Mouse (Mus musculus): ENCODE data around the gene Gpam. TPM values are rescaled to one million over a fixed set of nuclear protein-coding genes. Genes with fewer than 3 reads are reported as not detected.

Gpam gene
- polyA plus RNA-seq, 1 experiment from 2014 or later: 21.7 TPM

- no peak overlapping the region for H3K9ac ChIP-seq (replicated peaks)
- H3K9me3 ChIP-seq: no peaks in the 10 kb centered on the region
- H3K27me3 ChIP-seq: no peaks in the 10 kb centered on the region
- ATAC-seq: peak; percentile 67; the same call in 1 of the 2 replicates
- no peak overlapping the region for H3K4me2 ChIP-seq (replicated peaks)
- WGBS: 23% methylated on average over 7 of the region's 7 CpGs
- H3K27ac ChIP-seq: no peak overlapping the region
- no peak overlapping the region for H3K4me3 ChIP-seq (replicated peaks)
- H3K36me3 ChIP-seq: no peaks in the 10 kb centered on the region
- peaks cover 13% of the 10 kb centered on the region for H3K4me1 ChIP-seq (replicated peaks)
These were observed 10.8 kb upstream of the Gpam start for GRCm38 (mm10) chr19:55137884-55138283.

GRCm38 (mm10) chr19:55136693-55137427 is 9.8 kb upstream of the Gpam start:
- no peak overlapping the region for H3K4me3 ChIP-seq (replicated peaks)
- 61% methylated on average over 4 of the region's 4 CpGs for WGBS
- H3K27me3 ChIP-seq: no peaks in the 10 kb centered on the region
- H3K4me1 ChIP-seq (replicated peaks): 0 out of 2 replicates have a peak, but pooled peaks cover 10% of the 10 kb centered on the region
- no peak overlapping the region for H3K27ac ChIP-seq
- H3K36me3 ChIP-seq: no peaks in the 10 kb centered on the region
- H3K9ac ChIP-seq (replicated peaks): no peak overlapping the region
- ATAC-seq: no peak
- H3K4me2 ChIP-seq (replicated peaks): no peak overlapping the region
- H3K9me3 ChIP-seq: no peaks in the 10 kb centered on the region

GRCm38 (mm10) chr19:55135918-55136317 is 8.9 kb upstream of the Gpam start:
- Histone ChIP-seq H3K9me3 (no peaks in the 10 kb centered on the region), H3K4me1 (replicated peaks) (0 out of 2 replicates have a peak, but pooled peaks cover 10% of the 10 kb centered on the region), H3K4me3 (replicated peaks) (no peak overlapping the region), H3K9ac (replicated peaks) (no peak overlapping the region), H3K27ac (no peak overlapping the region), H3K36me3 (no peaks in the 10 kb centered on the region), H3K4me2 (replicated peaks) (no peak overlapping the region), H3K27me3 (no peaks in the 10 kb centered on the region)
- no peak for ATAC-seq
- WGBS: 86% methylated on average over 3 of the region's 3 CpGs

- H3K4me2 ChIP-seq (replicated peaks): no peak overlapping the region
- H3K27ac ChIP-seq: no peak overlapping the region
- H3K9ac ChIP-seq (replicated peaks): no peak overlapping the region
- 0 out of 2 replicates have a peak, but pooled peaks cover 10% of the 10 kb centered on the region for H3K4me1 ChIP-seq (replicated peaks)
- no peak for ATAC-seq
- H3K4me3 ChIP-seq (replicated peaks): no peak overlapping the region
- no peaks in the 10 kb centered on the region for H3K9me3 ChIP-seq
- 78% methylated on average over 9 of the region's 9 CpGs for WGBS
- H3K36me3 ChIP-seq: no peaks in the 10 kb centered on the region
- no peaks in the 10 kb centered on the region for H3K27me3 ChIP-seq
These were observed 7.5 kb upstream of the Gpam start for GRCm38 (mm10) chr19:55134521-55134920.

- Histone ChIP-seq H3K4me1 (replicated peaks) (0 out of 2 replicates have a peak, but pooled peaks cover 3% of the 10 kb centered on the region), H3K4me2 (replicated peaks) (no peak overlapping the region), H3K27me3 (no peaks in the 10 kb centered on the region), H3K27ac (no peak overlapping the region), H3K9me3 (no peaks in the 10 kb centered on the region), H3K36me3 (no peaks in the 10 kb centered on the region), H3K9ac (replicated peaks) (no peak overlapping the region), H3K4me3 (replicated peaks) (no peak overlapping the region)
- ATAC-seq: no peak
- WGBS: 83% methylated on average over 3 of the region's 3 CpGs
These were observed 5.4 kb upstream of the Gpam start for GRCm38 (mm10) chr19:55132476-55132875.

GRCm38 (mm10) chr19:55131747-55132146 is 4.7 kb upstream of the Gpam start:
- Histone ChIP-seq H3K27ac (no peak overlapping the region), H3K4me2 (replicated peaks) (no peak overlapping the region), H3K9ac (replicated peaks) (no peak overlapping the region), H3K4me1 (replicated peaks) (no peaks in the 10 kb centered on the region), H3K27me3 (no peaks in the 10 kb centered on the region), H3K9me3 (no peaks in the 10 kb centered on the region), H3K4me3 (replicated peaks) (no peak overlapping the region), H3K36me3 (no peaks in the 10 kb centered on the region)
- WGBS: 47% methylated on average over 1 of the region's 1 CpGs
- no peak for ATAC-seq

GRCm38 (mm10) chr19:55128469-55128868 is 1.4 kb upstream of the Gpam start:
- no peak for ATAC-seq
- 96% methylated on average over 1 of the region's 1 CpGs for WGBS
- no peaks in the 10 kb centered on the region for H3K9me3 ChIP-seq
- no peaks in the 10 kb centered on the region for H3K27me3 ChIP-seq
- H3K4me1 ChIP-seq (replicated peaks): peaks cover 5% of the 10 kb centered on the region
- no peak overlapping the region for H3K4me3 ChIP-seq (replicated peaks)
- no peak overlapping the region for H3K9ac ChIP-seq (replicated peaks)
- H3K4me2 ChIP-seq (replicated peaks): no peak overlapping the region
- H3K27ac ChIP-seq: no peak overlapping the region
- H3K36me3 ChIP-seq: no peaks in the 10 kb centered on the region

- peaks cover 28% of the 10 kb centered on the region for H3K4me1 ChIP-seq (replicated peaks)
- no peaks in the 10 kb centered on the region for H3K27me3 ChIP-seq
- no peaks in the 10 kb centered on the region for H3K9me3 ChIP-seq
- H3K4me3 ChIP-seq (replicated peaks): no peak overlapping the region
- H3K27ac ChIP-seq: no peak overlapping the region
- no peak overlapping the region for H3K9ac ChIP-seq (replicated peaks)
- H3K4me2 ChIP-seq (replicated peaks): no peak overlapping the region
- 89% methylated on average over 3 of the region's 3 CpGs for WGBS
- ATAC-seq: no peak
- H3K36me3 ChIP-seq: no peaks in the 10 kb centered on the region
These were observed 1.6 kb downstream of the Gpam start for GRCm38 (mm10) chr19:55125456-55125855.

GRCm38 (mm10) chr19:55123001-55123536 is 4.0 kb downstream of the Gpam start:
- Histone ChIP-seq H3K4me3 (replicated peaks) (no peak overlapping the region), H3K9me3 (no peaks in the 10 kb centered on the region), H3K4me2 (replicated peaks) (no peak overlapping the region), H3K9ac (replicated peaks) (no peak overlapping the region), H3K36me3 (no peaks in the 10 kb centered on the region), H3K27me3 (no peaks in the 10 kb centered on the region), H3K27ac (peak overlapping the region; percentile 49), H3K4me1 (replicated peaks) (peaks cover 32% of the 10 kb centered on the region)
- ATAC-seq: peak; percentile 68
- WGBS: 15% methylated on average over 11 of the region's 11 CpGs

GRCm38 (mm10) chr19:55122351-55122980 is 4.6 kb downstream of the Gpam start:
- peaks cover 32% of the 10 kb centered on the region for H3K4me1 ChIP-seq (replicated peaks)
- H3K4me2 ChIP-seq (replicated peaks): no peak overlapping the region
- peak overlapping the region; percentile 49 for H3K27ac ChIP-seq
- H3K9me3 ChIP-seq: no peaks in the 10 kb centered on the region
- H3K4me3 ChIP-seq (replicated peaks): no peak overlapping the region
- H3K27me3 ChIP-seq: no peaks in the 10 kb centered on the region
- no peak overlapping the region for H3K9ac ChIP-seq (replicated peaks)
- WGBS: 62% methylated on average over 4 of the region's 4 CpGs
- no peaks in the 10 kb centered on the region for H3K36me3 ChIP-seq
- peak; percentile 65 for ATAC-seq

- H3K36me3 ChIP-seq: no peaks in the 10 kb centered on the region
- H3K9ac ChIP-seq (replicated peaks): no peak overlapping the region
- ATAC-seq: peak; percentile 24; the same call in 1 of the 2 replicates
- H3K9me3 ChIP-seq: no peaks in the 10 kb centered on the region
- H3K4me2 ChIP-seq (replicated peaks): no peak overlapping the region
- no peaks in the 10 kb centered on the region for H3K27me3 ChIP-seq
- 0 out of 2 replicates have a peak overlapping the region, but pooled peaks have one; percentile 4 for H3K27ac ChIP-seq
- 88% methylated on average over 6 of the region's 6 CpGs for WGBS
- H3K4me3 ChIP-seq (replicated peaks): no peak overlapping the region
- H3K4me1 ChIP-seq (replicated peaks): peaks cover 32% of the 10 kb centered on the region
These were observed 5.2 kb downstream of the Gpam start for GRCm38 (mm10) chr19:55121836-55122235.

GRCm38 (mm10) chr19:55120518-55121244 is 6.4 kb downstream of the Gpam start:
- no peak overlapping the region for H3K4me3 ChIP-seq (replicated peaks)
- H3K27ac ChIP-seq: 0 out of 2 replicates have a peak overlapping the region, but pooled peaks have one; percentile 35
- no peak for ATAC-seq
- H3K9ac ChIP-seq (replicated peaks): no peak overlapping the region
- H3K36me3 ChIP-seq: no peaks in the 10 kb centered on the region
- no peak overlapping the region for H3K4me2 ChIP-seq (replicated peaks)
- H3K9me3 ChIP-seq: no peaks in the 10 kb centered on the region
- H3K4me1 ChIP-seq (replicated peaks): peaks cover 32% of the 10 kb centered on the region
- no peaks in the 10 kb centered on the region for H3K27me3 ChIP-seq
- WGBS: 40% methylated on average over 11 of the region's 11 CpGs

All from midbrain, embryonic 13.5 days (tissue).